Mouse (Mus musculus) hindbrain, embryonic 15.5 days (tissue): ENCODE measurements around the gene Pnmt. TPM values are rescaled to one million over a fixed set of nuclear protein-coding genes. Genes with fewer than 3 reads are reported as not detected.

Source experiments
- ATAC-seq: fragments of 200-750 bp; cut with Nextera tagmentation; 2 replicates; pipeline ENCODE4 v1.8.0; 2017; ENCODE audit warnings: low read depth, moderate number of reproducible peaks, moderate TSS enrichment; ENCODE audit not compliant: low FRiP score
- H3K27ac ChIP-seq: fragments of 300-500 bp; sonication (generic); replicated peaks from 2 replicates; pipeline ENCODE4 v1.5.1; 2015; ENCODE audit warnings: mild to moderate bottlenecking, inconsistent platforms
- H3K27me3 ChIP-seq: fragments of 300-500 bp; sonication (generic); 2 replicates; pipeline ENCODE4 v1.6.1; 2015; ENCODE audit warnings: control low read depth, inconsistent platforms
- H3K36me3 ChIP-seq: fragments of 300-500 bp; sonication (generic); 2 replicates; pipeline ENCODE4 v1.6.1; 2015; ENCODE audit warnings: control low read depth, inconsistent platforms
- H3K4me1 ChIP-seq: fragments of 300-500 bp; sonication (generic); replicated peaks from 2 replicates; pipeline ENCODE4 v1.6.1; 2015; ENCODE audit warnings: control low read depth, inconsistent platforms
- H3K4me2 ChIP-seq: fragments of 300-500 bp; sonication (generic); 2 replicates; pipeline ENCODE4 v1.6.1; 2015; ENCODE audit warnings: moderate library complexity, mild to moderate bottlenecking, inconsistent platforms
- H3K4me3 ChIP-seq: fragments of 300-500 bp; sonication (generic); 2 replicates; pipeline ENCODE4 v1.5.1; 2015; ENCODE audit warnings: mild to moderate bottlenecking, inconsistent platforms
- H3K9ac ChIP-seq: fragments of 300-500 bp; sonication (generic); 2 replicates; pipeline ENCODE4 v1.6.1; 2015; ENCODE audit warnings: inconsistent platforms
- H3K9me3 ChIP-seq: fragments of 300-500 bp; sonication (generic); 2 replicates; pipeline ENCODE4 v1.6.1; 2016; ENCODE audit warnings: control low read depth, inconsistent platforms
- WGBS: fragments of 180-500 bp; shearing (Covaris S2); methylation state at CpG from one replicate; pipeline ENCODE4 v1.1.7; 2015; 5-methylcytosine and 5-hydroxymethylcytosine counted together
- polyA plus RNA-seq: library from polyadenylated mRNA; unstranded; fragments of >200 nt; fragmentation: Nextera tagmentation; extraction: Ambion mirVana; gene quantifications from 2 replicates; pipeline ENCODE4 v1.2.1, GENCODE M21; 2015

The Pnmt gene
- polyA plus RNA-seq, 1 experiment from 2014 or later: 3.7 TPM

- no peaks in the 10 kb centered on the region for H3K27me3 ChIP-seq
- H3K4me1 ChIP-seq: peaks cover 7% of the 10 kb centered on the region
- no peaks in the 10 kb centered on the region for H3K9me3 ChIP-seq
- WGBS: 89% methylated on average over 6 of the region's 6 CpGs
- no peak overlapping the region for H3K9ac ChIP-seq
- H3K27ac ChIP-seq: no peak overlapping the region
- H3K4me3 ChIP-seq: no peak overlapping the region
- no peaks in the 10 kb centered on the region for H3K36me3 ChIP-seq
- H3K4me2 ChIP-seq: no peak overlapping the region
- no peak for ATAC-seq
These were observed 51.2 kb downstream of the Pnmt start for GRCm38 (mm10) chr11:98437441-98437840.

Other genes starting within 250 kb of the Pnmt start
- gene Fbxl20, start 236.0 kb upstream of the Pnmt start, polyA plus RNA-seq: 23.9 and 27.5 TPM in 2 replicates
- gene Med1, start 193.2 kb upstream of the Pnmt start, polyA plus RNA-seq: 55.3 and 56.0 TPM in 2 replicates
- gene Cdk12, start 183.4 kb upstream of the Pnmt start, polyA plus RNA-seq: 8.4 and 8.9 TPM in 2 replicates
- 20.9 and 28.6 TPM in 2 replicates for gene Neurod2, start 56.8 kb upstream of the Pnmt start, polyA plus RNA-seq
- gene Ppp1r1b, start 38.0 kb upstream of the Pnmt start, polyA plus RNA-seq: 6.1 and 6.9 TPM in 2 replicates
- gene Stard3, start 28.1 kb upstream of the Pnmt start, polyA plus RNA-seq: 36.5 and 40.3 TPM in 2 replicates
- gene Tcap, start 2.6 kb upstream of the Pnmt start, polyA plus RNA-seq: 0.39 TPM in 1 of 2 replicates, not detected in the other
- gene Pgap3, start 14.0 kb downstream of the Pnmt start, polyA plus RNA-seq: 7.4 and 9.6 TPM in 2 replicates
- gene Erbb2, start 26.0 kb downstream of the Pnmt start, polyA plus RNA-seq: 8.9 and 9.0 TPM in 2 replicates
- 246 and 250 TPM in 2 replicates for gene Mien1, start 52.5 kb downstream of the Pnmt start, polyA plus RNA-seq
- gene Grb7, start 59.9 kb downstream of the Pnmt start, polyA plus RNA-seq: 1.1 and 1.3 TPM in 2 replicates
- 0.29 TPM in 1 of 2 replicates, not detected in the other for gene Ikzf3, start 159.6 kb downstream of the Pnmt start, polyA plus RNA-seq
- gene Zpbp2, start 164.6 kb downstream of the Pnmt start, polyA plus RNA-seq: 0.13 and 0.25 TPM in 2 replicates
- gene Ormdl3, start 200.9 kb downstream of the Pnmt start, polyA plus RNA-seq: 103 and 108 TPM in 2 replicates
- gene Lrrc3c, start 211.8 kb downstream of the Pnmt start, polyA plus RNA-seq: not detected in 2 replicates
- 0.48 and 0.54 TPM in 2 replicates for gene Gm12355, start 239.2 kb downstream of the Pnmt start, polyA plus RNA-seq
- gene Gsdma3, start 239.9 kb downstream of the Pnmt start, polyA plus RNA-seq: not detected in 2 replicates